Mouse (Mus musculus) gastrocnemius, adult 2 months (tissue): ENCODE measurements around the gene St14. TPM values are rescaled to one million over a fixed set of nuclear protein-coding genes. Genes with fewer than 3 reads are reported as not detected.
"Not testable (repeated sequence)": the region's sequence is repeated elsewhere in the genome, so short reads cannot be mapped to it uniquely, and the experiment has no call there.

Source experiments
- DNase-seq: peaks from one replicate; pipeline ENCODE4 v3.0.0; 2022
- H3K27ac ChIP-seq: fragments of 200-600 bp; 2 replicates; pipeline ENCODE4 v1.8.1; 2022; ENCODE audit warnings: mild to moderate bottlenecking
- H3K4me3 ChIP-seq: fragments of 200-600 bp; 2 replicates; pipeline ENCODE4 v1.8.1; 2022; ENCODE audit warnings: mild to moderate bottlenecking, moderate library complexity
- CTCF ChIP-seq: fragments of 200-600 bp; IDR thresholded peaks from 2 replicates; pipeline ENCODE4 v1.8.1; 2022; ENCODE audit warnings: antibody characterized with exemption, mild to moderate bottlenecking, moderate library complexity
- intact Hi-C: fragments of 180-260 bp; cut with DNase I; formaldehyde crosslinking; loops from one replicate; pipeline ENCODE4 v1.15.1; 2025
- total RNA-seq, 2 experiments: library from RNA; stranded (reverse); gene quantifications; 2 replicates each; pipeline ENCODE4 v1.2.3; 2021

The St14 gene
- total RNA-seq, 2 experiments from 2014 or later, result 0.08 TPM; not detected in 1

DNA sequence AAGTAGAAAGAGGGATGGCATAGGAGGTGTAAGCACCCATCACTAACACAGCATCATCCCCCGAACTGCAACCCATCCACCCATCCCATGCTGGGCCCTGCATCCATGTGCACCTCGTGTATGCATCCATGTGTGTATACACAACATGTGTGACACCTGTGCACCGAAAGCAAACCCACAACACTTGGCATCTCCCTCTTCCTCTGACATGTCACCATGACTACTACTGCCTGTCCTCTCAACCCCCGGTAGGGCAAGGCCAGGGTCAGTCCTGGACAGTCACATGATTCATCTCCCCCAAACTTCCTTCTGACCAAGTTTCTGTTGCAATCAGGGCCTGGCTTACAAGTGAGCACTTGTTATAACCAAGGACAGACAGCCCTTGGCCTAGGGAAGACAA, 42.8 kb downstream of the St14 start:
- no peak for DNase-seq
- TF ChIP-seq CTCF, result no peak
- Histone ChIP-seq H3K4me3 (no peak overlapping the region), H3K27ac (no peak overlapping the region)
- intact Hi-C loops, result no loop called here

DNA sequence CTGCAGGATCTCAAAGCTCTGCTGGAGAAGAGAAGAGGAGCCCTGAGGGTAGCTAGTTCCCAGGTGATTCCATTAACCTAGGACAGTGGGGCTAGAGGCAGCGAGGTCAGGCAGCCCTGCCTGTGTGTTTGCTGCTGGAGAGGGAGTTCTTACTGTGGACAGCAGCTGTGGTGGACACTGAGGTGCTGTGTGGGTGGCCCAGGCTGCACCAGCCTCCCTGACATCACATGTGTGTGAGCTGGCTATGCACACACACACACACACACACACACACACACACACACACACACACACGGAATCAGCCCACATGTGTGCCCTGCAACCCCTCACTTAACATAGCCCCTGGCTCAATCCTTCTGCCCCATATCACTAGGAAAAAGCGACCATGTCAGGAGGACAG, 43.5 kb downstream of the St14 start:
- intact Hi-C loops, result no loop called here
- H3K27ac ChIP-seq, result no peak overlapping the region
- no peak for TF ChIP-seq CTCF
- H3K4me3 ChIP-seq, result no peak overlapping the region
- DNase-seq, result no peak

DNA sequence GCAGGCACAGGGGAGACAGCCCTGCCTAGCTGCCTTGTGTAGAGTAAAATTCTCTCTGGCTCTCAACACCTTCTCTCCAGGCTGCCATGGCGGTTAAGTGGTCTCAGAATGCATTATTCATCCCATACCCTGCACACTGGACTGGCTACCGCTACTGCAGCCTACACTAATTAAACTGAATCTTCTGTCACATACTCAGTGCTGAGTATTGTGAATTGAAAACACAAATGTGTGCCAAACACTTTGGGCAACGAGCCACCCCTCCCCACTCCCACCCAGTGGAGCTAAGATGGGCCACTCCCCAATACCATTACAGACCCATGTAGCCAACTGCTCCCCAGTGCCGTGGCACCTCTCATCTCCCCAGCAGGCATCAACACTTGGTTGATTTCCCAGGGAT, 44.2 kb downstream of the St14 start:
- no peak for DNase-seq
- intact Hi-C loops, result no loop called here
- TF ChIP-seq CTCF, result no peak
- no peak overlapping the region for H3K4me3 ChIP-seq
- no peak overlapping the region for H3K27ac ChIP-seq

DNA sequence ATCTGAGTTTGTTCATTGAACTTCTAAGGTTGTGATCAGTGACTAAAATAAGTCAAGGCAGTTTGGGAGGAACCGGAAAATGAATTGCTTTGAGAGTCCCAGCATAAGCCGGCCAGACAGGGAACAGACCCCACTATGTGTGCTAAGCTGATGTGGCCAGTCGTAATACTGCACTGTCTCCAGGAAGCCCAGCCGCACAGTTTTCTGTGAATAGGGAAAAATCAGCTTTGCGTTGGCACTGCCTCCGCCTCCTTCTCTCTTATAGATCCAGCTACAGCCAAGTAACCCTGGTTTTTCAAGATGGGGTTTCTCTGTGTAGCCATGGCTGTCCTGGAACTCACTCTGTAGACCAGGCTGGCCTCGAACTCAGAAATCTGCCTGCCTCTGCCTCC, 44.9 kb downstream of the St14 start:
- no peak for DNase-seq
- H3K4me3 ChIP-seq, result no peak overlapping the region
- TF ChIP-seq CTCF, result no peak
- intact Hi-C loops, result no loop called here
- no peak overlapping the region for H3K27ac ChIP-seq

DNA sequence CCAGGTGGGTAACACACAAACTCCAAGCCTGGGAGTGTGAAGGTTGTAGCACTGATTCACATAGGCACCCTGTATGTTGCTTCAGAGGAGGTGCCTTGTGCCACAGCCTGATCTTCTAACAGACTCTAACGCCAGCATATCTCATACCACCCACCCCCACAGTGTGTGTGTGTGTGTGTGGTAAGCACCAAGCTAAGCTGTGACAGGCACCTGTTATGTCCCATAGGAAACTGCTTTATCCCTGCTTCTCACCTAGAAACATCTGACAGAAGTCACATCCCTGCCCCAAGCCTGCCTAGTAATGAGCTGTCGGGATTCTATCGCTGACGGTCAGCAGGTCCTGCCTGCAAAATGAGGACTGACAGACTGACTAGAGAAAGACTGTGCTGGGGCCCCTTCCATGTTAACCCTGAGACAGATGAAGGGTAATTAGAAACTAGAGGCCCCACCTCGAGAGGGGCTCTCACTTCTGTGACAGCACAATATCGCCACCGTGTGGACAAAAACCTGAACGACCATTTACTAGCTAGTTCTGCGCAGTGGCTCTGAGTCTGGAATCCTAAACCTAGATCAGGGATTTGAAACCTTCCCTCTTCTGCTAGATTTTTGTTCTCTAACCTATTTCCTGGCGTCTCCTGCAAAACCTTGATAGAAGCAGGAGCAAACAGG, 45.4 kb downstream of the St14 start:
- intact Hi-C loops, result no loop called here
- no peak overlapping the region for H3K27ac ChIP-seq
- H3K4me3 ChIP-seq, result no peak overlapping the region
- TF ChIP-seq CTCF, result peak; percentile 84
- DNase-seq, result peak; percentile 73

DNA sequence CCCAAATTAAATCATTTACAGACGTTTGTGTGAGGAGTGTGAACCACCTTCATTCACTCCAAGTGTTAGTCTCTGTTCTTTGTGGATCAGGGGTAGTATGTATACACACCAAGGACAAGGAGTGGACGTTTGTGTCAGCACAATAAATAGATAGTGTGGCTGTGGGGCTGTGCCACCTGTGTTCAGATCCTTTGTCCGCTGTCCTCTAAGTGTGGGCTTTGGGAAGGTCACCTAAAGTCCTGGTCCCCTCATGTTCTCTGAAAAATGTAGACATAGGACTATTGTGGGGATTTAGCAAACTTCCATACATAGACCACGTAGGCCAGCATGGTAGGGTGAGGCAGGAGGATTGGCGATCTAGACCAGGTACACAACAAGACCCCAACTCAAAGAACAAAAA, 46.1 kb downstream of the St14 start:
- no peak for DNase-seq
- Histone ChIP-seq H3K27ac (no peak overlapping the region), H3K4me3 (no peak overlapping the region)
- TF ChIP-seq CTCF, result no peak
- intact Hi-C loops, result no loop called here

DNA sequence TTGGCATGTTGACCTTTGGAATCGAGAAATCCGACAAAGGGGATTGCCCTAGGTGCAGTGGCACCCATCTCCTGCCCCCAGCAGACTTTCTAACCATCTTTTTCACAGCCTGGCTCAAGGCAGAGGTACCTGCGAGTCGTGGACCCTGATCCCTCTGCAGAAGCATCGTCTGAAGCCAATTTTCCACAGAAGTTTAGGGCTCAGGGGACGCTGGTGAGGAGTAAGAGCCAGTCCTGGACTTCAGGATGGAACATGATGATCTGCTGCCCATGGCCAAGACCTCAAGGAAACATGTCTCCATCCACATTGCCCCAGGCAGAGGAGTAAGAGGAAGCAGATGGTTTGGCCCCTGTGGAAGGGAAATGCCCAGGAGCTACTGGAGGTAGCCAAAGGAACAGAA, 48.9 kb downstream of the St14 start:
- no peak for TF ChIP-seq CTCF
- Histone ChIP-seq H3K27ac (no peak overlapping the region), H3K4me3 (no peak overlapping the region)
- intact Hi-C loops, result loop anchor here (2.0 to 5.0 kb wide), 3 partner anchors 138 to 635 kb away; no protein-coding TSS in a partner anchor
- DNase-seq, result no peak

DNA sequence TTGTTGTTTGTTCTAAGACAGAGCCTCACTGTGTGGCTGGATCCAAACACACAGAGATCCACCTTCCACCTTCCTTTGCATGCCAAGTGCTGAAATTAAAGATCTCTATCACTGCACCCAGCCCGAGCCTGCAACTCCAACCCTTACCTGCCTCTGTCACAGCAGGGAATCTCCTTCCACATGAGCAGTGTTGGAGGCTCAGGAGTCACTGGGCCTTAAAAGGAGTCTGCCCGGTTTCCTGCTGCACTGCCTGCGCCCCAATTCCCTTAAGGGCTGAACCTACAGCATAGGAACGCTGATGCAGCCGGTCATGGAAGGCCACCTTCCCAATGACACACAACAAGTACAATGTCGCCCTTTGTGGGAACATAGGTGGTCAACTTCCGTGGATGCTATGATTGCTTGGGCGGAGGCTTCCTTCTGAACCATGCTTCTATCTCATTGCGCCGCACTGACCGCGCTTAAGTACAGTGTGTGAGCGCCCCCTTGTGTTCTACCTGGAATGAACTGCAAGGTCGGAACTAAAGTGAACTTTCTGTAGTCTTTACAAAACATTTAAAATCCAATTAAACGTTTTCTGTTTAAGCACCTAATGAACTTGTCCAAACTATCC, 49.5 kb downstream of the St14 start:
- H3K27ac ChIP-seq, result no peak overlapping the region
- 0 out of 2 replicates have a peak overlapping the region, but pooled peaks have one; percentile 17 for H3K4me3 ChIP-seq
- peak; percentile 76 for DNase-seq
- intact Hi-C loops, result loop anchor here (2.0 to 5.0 kb wide), 3 partner anchors 137 to 635 kb away; no protein-coding TSS in a partner anchor
- peak; percentile 88 for TF ChIP-seq CTCF

DNA sequence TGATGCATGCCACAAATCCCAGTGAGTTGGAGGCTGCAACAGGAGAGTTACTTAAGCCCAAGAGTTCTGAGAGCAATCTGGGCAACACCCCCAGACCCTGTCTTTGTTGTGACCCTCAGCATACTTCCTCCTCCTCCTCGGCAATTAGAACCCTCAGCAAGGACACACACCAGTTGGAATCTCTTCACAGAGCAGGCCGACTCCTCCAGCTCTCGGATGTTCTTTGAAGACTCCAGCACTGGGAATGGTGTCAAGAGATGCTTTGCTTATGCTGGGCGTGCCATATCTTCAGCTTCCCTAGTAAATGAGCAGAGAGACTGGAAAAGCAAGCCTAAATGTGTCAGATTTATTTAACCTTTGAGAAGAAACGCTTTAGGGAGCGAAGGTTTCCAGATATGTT, 50.9 kb downstream of the St14 start:
- intact Hi-C loops, result loop anchor here (5.0 kb wide), 1 partner anchor 633 kb away; no protein-coding TSS in a partner anchor
- Histone ChIP-seq H3K27ac (no peak overlapping the region), H3K4me3 (no peak overlapping the region)
- DNase-seq, result no peak
- no peak for TF ChIP-seq CTCF

DNA sequence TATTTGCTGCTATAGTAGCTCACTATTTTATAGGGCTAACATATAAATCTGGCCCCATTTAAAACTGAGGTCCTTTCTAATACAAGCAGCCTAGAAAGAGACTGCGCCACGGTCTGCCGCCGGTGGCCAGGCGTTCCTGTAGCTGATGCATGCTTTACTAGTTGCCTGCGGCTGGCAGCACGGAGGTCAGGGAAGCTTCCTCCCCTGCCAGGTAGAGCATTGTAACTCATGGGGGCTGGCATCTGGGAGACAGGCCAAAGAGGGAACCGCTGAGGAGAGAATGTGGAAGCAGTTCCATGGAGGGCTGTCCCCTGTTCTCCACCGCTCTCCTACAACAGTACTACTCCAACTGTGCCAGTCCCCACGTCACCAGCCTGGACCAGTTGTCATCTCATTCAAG, 56.8 kb downstream of the St14 start:
- Histone ChIP-seq H3K4me3 (no peak overlapping the region), H3K27ac (no peak overlapping the region)
- no peak for DNase-seq
- TF ChIP-seq CTCF, result no peak
- intact Hi-C loops, result no loop called here

DNA sequence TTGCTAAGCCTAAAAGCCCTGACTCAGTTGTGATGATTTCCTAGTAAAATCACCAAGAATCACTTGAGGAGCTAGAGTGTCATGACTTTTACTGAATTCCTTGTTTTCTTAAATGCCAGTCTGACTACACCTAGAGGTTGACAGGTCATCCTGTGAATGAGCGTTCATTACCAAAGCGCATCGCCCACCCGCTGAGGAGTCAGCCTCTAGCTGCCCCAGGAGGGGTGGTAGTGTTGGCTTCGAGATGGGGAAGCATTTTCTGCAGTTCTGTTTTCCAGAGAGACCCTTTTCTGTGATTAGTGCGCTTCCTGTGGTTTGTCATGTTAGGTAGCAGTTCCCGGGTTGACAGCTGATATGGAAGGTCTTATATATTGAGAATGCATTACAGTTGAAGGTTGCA, 57.9 kb downstream of the St14 start:
- no peak overlapping the region for H3K27ac ChIP-seq
- no peak for DNase-seq
- TF ChIP-seq CTCF, result no peak
- H3K4me3 ChIP-seq, result no peak overlapping the region
- intact Hi-C loops, result no loop called here

DNA sequence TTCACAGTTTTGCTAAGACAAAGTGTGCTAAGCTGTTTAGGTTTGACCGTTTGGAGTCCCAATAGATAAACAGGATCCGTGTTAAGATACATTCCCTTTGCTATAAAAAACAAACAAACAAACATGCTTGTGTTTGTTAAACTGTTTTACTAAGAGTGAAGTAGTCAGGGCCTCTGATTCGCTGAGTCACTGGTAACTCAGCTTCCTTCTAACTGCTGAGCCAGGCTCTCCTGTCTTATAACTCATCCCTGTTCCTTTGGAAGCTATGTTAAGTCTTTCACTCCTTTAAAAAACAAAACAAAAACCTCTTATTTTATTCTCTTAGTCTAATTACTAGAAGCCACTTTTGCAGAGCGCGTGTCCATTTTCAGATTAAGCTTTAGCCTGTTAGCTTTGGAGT, 59.4 kb downstream of the St14 start:
- H3K27ac ChIP-seq, result no peak overlapping the region
- intact Hi-C loops, result no loop called here
- H3K4me3 ChIP-seq, result no peak overlapping the region
- DNase-seq, result no peak
- TF ChIP-seq CTCF, result no peak

DNA sequence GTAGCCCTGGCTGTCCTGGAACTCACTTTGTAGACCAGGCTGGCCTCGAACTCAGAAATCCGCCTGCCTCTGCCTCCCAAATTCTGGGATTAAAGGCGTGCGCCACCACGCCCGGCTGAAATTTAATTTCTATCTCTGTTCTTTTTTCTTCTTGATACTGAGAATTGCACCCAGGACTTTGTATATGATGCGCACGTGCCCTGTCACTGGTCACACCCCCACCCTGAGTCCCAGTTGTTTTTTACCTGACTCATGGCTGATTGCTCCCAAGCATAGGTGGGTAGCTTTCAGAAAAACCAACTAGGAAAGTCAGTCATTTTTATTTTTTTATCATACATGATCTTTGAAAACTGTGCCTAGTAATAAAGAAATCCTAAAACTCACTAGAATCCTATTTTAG, 60.9 kb downstream of the St14 start:
- intact Hi-C loops, result no loop called here
- TF ChIP-seq CTCF, result no peak
- H3K27ac ChIP-seq, result no peak overlapping the region
- no peak for DNase-seq
- H3K4me3 ChIP-seq, result no peak overlapping the region

DNA sequence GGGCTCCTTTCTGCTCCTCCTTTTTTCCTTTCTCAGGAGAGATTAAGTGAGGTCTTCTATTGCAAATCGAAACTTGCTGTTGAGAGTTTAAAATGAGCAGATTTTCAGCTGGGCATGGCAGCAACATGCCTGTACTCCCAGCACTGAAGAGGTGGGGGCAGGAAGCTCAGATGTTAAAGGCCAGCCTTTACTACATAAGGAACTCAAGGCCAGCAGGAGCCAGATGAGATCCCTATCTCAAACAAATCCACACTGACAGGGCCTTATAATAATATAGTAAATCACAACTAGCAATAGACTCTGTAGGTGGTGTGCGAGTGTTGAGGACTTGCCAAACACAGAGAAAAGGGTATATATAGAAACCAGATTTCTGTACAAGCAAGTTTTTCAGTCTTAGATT, 72.9 kb downstream of the St14 start:
- DNase-seq, result no peak
- H3K27ac ChIP-seq, result no peak overlapping the region
- no peak overlapping the region for H3K4me3 ChIP-seq
- intact Hi-C loops, result no loop called here
- TF ChIP-seq CTCF, result no peak

DNA sequence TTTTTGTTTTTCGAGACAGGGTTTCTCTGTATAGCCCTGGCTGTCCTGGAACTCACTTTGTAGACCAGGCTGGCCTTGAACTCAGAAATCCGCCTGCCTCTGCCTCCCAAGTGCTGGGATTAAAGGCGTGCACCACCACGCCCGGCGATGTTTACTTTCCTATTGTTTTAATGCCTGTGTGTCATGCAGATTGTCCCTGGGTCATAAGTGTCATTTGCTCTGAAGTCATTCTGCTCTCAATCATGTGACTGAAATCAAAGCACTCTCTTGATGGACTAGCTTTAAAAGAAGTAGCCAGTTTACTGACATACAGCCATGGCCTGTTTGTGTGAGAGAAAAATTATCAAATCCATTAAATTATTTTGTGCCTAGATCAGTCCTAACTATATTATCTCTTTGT, 80.1 kb downstream of the St14 start:
- intact Hi-C loops, H3K27ac ChIP-seq, DNase-seq, H3K4me3 ChIP-seq: not testable (repeated sequence)
